Mouse (Mus musculus) brain, embryonic 14.5 days (tissue): Measurements from ENCODE around the gene Stk40.

Experiments
- CTCF ChIP-seq: fragments of 200-500 bp; IDR thresholded peaks from 2 replicates; pipeline ENCODE4 v1.5.1; 2012; ENCODE audit warnings: inconsistent platforms, mild to moderate bottlenecking, moderate library complexity, borderline replicate concordance; ENCODE audit not compliant: insufficient read depth, insufficient read length; ENCODE audit errors: extremely low read depth
- POLR2A ChIP-seq: fragments of 200-500 bp; IDR thresholded peaks from 2 replicates; pipeline ENCODE4 v1.6.1; 2012; ENCODE audit warnings: mild to moderate bottlenecking, inconsistent platforms, borderline replicate concordance; ENCODE audit not compliant: poor library complexity, insufficient read depth, insufficient read length, severe bottlenecking; ENCODE audit errors: extremely low read depth

GRCm38 (mm10) chr4:126173800-126174199, 70.0 kb downstream of the Stk40 start:
- TF ChIP-seq CTCF (no peak), POLR2A (no peak)
